Mouse (Mus musculus): ENCODE measurements around the gene Cyp1b1. TPM values are rescaled to one million over a fixed set of nuclear protein-coding genes. Genes with fewer than 3 reads are reported as not detected.

The Cyp1b1 gene
- total RNA-seq, 1 experiment: 15.2 TPM

DNA sequence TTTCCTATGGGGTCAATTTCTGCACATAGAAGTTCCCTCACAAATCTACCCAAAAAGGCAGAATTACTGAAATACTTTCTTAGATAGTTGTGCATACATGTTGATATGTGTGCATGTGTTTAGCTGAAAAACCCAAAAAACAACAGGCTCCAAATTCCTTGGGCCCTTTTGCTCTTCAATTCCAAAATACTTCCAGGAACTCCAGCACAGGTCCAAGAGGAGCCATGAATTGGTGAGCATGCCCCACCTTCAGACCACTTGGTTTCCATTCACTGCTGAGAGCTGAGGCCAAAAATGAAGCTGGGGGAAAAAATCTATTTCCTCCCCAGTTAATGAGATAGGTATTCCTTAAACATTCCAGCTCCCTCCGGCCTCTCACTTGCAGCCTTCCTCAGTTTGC is 5.1 kb downstream of the Cyp1b1 start:
- Histone ChIP-seq H3K27ac (ENCODE audit: insufficient read depth, low read depth, low read length, poor library complexity, severe bottlenecking) (no peak overlapping the region), H3K9me3 (ENCODE audit: control insufficient read depth, insufficient read depth, low read depth, low read length) (no peaks in the 10 kb centered on the region), H3K9ac (ENCODE audit: insufficient read depth, low read depth, low read length, poor library complexity, severe bottlenecking) (no peak overlapping the region), H3K4me1 (ENCODE audit: control insufficient read depth in 2 of 2, insufficient read depth in 2 of 2, low read length in 2 of 2, poor library complexity in 1 of 2) (peaks cover 0 to 8% of the 10 kb centered on the region in 2 experiments; a peak in 1 of 4 replicates), H3K4me3 (ENCODE audit: insufficient read depth in 1 of 2, low read depth in 1 of 2, low read length in 2 of 2, poor library complexity in 1 of 2, severe bottlenecking in 1 of 2) (no peak overlapping the region), H3K36me3 (ENCODE audit: control insufficient read depth, insufficient read depth, low read length, poor library complexity, severe bottlenecking) (no peaks in the 10 kb centered on the region)
- TF ChIP-seq HCFC1 (IDR thresholded peaks at IDR 0.05; ENCODE audit: borderline replicate concordance, insufficient read depth, low read length) (no peak), MAFK (IDR thresholded peaks at IDR 0.05; ENCODE audit: insufficient read depth, low read depth, low read length) (no peak), ZC3H11A (IDR thresholded peaks at IDR 0.05; ENCODE audit: borderline replicate concordance, low read depth, low read length) (no peak), CHD2 (IDR thresholded peaks at IDR 0.05; ENCODE audit: low read depth, low read length) (no peak), ZNF384 (IDR thresholded peaks at IDR 0.05; ENCODE audit: low read depth, low read length) (no peak)
- in situ Hi-C loops (cut with MboI; ENCODE audit: low sequenced_read_pairs in 2 of 2, unreplicated experiment in 2 of 2): no loop called here
- DNase-seq (ENCODE audit: low read depth, low spot score): no peak

DNA sequence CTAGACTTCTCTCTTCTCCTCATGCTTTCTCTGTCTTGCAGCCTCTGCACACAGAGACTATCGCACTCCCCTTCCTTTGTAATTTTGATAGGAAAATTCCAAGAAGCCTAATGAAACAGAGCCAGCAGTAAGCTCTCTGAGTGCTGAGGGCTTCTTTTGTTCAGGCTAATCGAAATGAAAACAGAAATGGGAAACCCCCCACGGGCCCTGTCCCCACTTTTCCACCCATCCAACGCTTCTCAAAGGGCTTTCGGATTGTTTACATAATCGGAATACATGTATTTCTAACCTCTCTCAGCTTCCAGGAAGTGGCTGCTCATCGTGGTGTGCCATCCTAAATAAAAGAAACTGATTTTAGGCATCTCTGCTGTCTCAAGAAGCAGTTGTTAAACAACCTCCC is 6.7 kb downstream of the Cyp1b1 start:
- no peak for TF ChIP-seq HCFC1 (IDR thresholded peaks at IDR 0.05; ENCODE audit: borderline replicate concordance, insufficient read depth, low read length)
- TF ChIP-seq MAFK (IDR thresholded peaks at IDR 0.05; ENCODE audit: insufficient read depth, low read depth, low read length): no peak
- TF ChIP-seq ZNF384 (IDR thresholded peaks at IDR 0.05; ENCODE audit: low read depth, low read length): no peak
- no peak for TF ChIP-seq CHD2 (IDR thresholded peaks at IDR 0.05; ENCODE audit: low read depth, low read length)
- TF ChIP-seq ZC3H11A (IDR thresholded peaks at IDR 0.05; ENCODE audit: borderline replicate concordance, low read depth, low read length): no peak
- Histone ChIP-seq H3K27ac (ENCODE audit: insufficient read depth, low read depth, low read length, poor library complexity, severe bottlenecking) (no peak overlapping the region), H3K4me3 (ENCODE audit: insufficient read depth in 1 of 2, low read depth in 1 of 2, low read length in 2 of 2, poor library complexity in 1 of 2, severe bottlenecking in 1 of 2) (no peak overlapping the region), H3K4me1 (ENCODE audit: control insufficient read depth in 2 of 2, insufficient read depth in 2 of 2, low read length in 2 of 2, poor library complexity in 1 of 2) (no peaks in the 10 kb centered on the region; a peak in 1 of 4 replicates), H3K9me3 (ENCODE audit: control insufficient read depth, insufficient read depth, low read depth, low read length) (no peaks in the 10 kb centered on the region), H3K9ac (ENCODE audit: insufficient read depth, low read depth, low read length, poor library complexity, severe bottlenecking) (no peak overlapping the region), H3K36me3 (ENCODE audit: control insufficient read depth, insufficient read depth, low read length, poor library complexity, severe bottlenecking) (no peaks in the 10 kb centered on the region)
- no peak for DNase-seq (ENCODE audit: low read depth, low spot score)
- in situ Hi-C loops (cut with MboI; ENCODE audit: low sequenced_read_pairs in 2 of 2, unreplicated experiment in 2 of 2): no loop called here

DNA sequence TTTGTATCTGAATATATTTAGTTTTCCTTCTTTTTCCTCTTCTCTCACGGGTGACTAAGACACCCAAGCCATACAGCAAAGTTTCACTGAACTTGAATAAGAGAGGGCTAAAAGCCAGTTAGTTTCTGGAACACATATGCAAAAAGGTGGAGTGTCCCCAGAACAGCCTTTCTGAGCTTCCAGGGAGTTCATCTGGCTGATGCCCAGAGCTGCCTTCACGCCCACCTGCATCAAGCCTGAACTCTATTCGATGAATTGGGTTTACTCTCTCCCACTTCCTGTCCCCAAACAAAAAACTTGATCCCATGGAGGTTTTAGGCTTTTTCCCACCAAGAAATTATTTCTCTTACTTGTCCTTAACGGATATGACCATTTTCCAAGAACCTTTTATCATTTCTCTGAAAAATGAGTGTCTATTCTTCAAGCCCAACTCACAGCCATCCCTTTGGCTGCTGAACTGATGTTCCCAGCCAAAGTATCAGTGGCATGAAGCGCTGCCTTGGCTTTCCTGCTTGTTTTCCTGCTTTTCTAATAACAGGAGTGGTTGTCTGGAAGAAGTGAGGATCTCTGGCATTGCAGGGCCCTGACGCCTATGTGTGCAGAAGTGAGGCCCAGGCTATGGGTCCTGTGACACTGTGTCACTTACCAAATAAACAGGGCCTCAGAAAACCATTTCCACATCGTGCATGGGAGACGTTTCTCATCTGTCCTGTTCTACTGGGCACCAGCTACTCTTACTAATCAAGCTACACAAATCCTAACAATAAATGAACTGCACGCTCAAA is 9.0 kb downstream of the Cyp1b1 start:
- no peaks in the 10 kb centered on the region for H3K9me3 ChIP-seq (ENCODE audit: control insufficient read depth, insufficient read depth, low read depth, low read length)
- no peak overlapping the region for H3K4me3 ChIP-seq (ENCODE audit: insufficient read depth in 1 of 2, low read depth in 1 of 2, low read length in 2 of 2, poor library complexity in 1 of 2, severe bottlenecking in 1 of 2)
- DNase-seq (ENCODE audit: low read depth, low spot score): no peak
- TF ChIP-seq MAFK (IDR thresholded peaks at IDR 0.05; ENCODE audit: insufficient read depth, low read depth, low read length) (no peak), ZNF384 (IDR thresholded peaks at IDR 0.05; ENCODE audit: low read depth, low read length) (no peak), HCFC1 (IDR thresholded peaks at IDR 0.05; ENCODE audit: borderline replicate concordance, insufficient read depth, low read length) (no peak), CHD2 (IDR thresholded peaks at IDR 0.05; ENCODE audit: low read depth, low read length) (no peak), ZC3H11A (IDR thresholded peaks at IDR 0.05; ENCODE audit: borderline replicate concordance, low read depth, low read length) (no peak)
- no peaks in the 10 kb centered on the region for H3K4me1 ChIP-seq (ENCODE audit: control insufficient read depth in 2 of 2, insufficient read depth in 2 of 2, low read length in 2 of 2, poor library complexity in 1 of 2)
- in situ Hi-C loops (cut with MboI; ENCODE audit: low sequenced_read_pairs in 2 of 2, unreplicated experiment in 2 of 2): no loop called here
- no peaks in the 10 kb centered on the region for H3K36me3 ChIP-seq (ENCODE audit: control insufficient read depth, insufficient read depth, low read length, poor library complexity, severe bottlenecking)
- H3K9ac ChIP-seq (ENCODE audit: insufficient read depth, low read depth, low read length, poor library complexity, severe bottlenecking): no peak overlapping the region
- no peak overlapping the region for H3K27ac ChIP-seq (ENCODE audit: insufficient read depth, low read depth, low read length, poor library complexity, severe bottlenecking)

DNA sequence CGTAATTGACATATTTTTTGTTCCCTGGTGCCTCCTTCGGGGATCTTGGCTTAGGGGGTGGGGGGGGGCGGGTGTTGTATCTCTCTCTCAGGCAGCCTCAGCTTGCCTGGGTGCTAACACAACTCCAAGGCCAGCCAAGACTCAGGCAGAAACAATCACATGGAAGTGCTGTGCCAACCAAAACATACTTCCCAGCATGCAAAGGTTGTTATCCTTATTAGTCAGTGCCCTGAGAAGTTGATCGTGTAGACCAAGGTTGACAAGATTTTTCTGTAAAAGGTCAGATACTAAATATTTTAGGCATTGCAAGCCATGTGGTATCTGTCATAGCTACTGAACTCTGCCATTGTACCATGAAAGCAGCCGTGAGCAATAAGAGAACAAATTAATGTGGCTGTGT is 14.0 kb downstream of the Cyp1b1 start:
- no peak overlapping the region for H3K4me3 ChIP-seq (ENCODE audit: insufficient read depth in 1 of 2, low read depth in 1 of 2, low read length in 2 of 2, poor library complexity in 1 of 2, severe bottlenecking in 1 of 2)
- H3K9ac ChIP-seq (ENCODE audit: insufficient read depth, low read depth, low read length, poor library complexity, severe bottlenecking): no peak overlapping the region
- H3K36me3 ChIP-seq (ENCODE audit: control insufficient read depth, insufficient read depth, low read length, poor library complexity, severe bottlenecking): no peaks in the 10 kb centered on the region
- no peaks in the 10 kb centered on the region for H3K9me3 ChIP-seq (ENCODE audit: control insufficient read depth, insufficient read depth, low read depth, low read length)
- TF ChIP-seq CHD2 (IDR thresholded peaks at IDR 0.05; ENCODE audit: low read depth, low read length): no peak
- no peak for TF ChIP-seq ZNF384 (IDR thresholded peaks at IDR 0.05; ENCODE audit: low read depth, low read length)
- no peak for TF ChIP-seq HCFC1 (IDR thresholded peaks at IDR 0.05; ENCODE audit: borderline replicate concordance, insufficient read depth, low read length)
- TF ChIP-seq ZC3H11A (IDR thresholded peaks at IDR 0.05; ENCODE audit: borderline replicate concordance, low read depth, low read length): no peak
- TF ChIP-seq MAFK (IDR thresholded peaks at IDR 0.05; ENCODE audit: insufficient read depth, low read depth, low read length): no peak
- in situ Hi-C loops (cut with MboI; ENCODE audit: low sequenced_read_pairs in 2 of 2, unreplicated experiment in 2 of 2): no loop called here
- DNase-seq (ENCODE audit: low read depth, low spot score): no peak
- no peak overlapping the region for H3K27ac ChIP-seq (ENCODE audit: insufficient read depth, low read depth, low read length, poor library complexity, severe bottlenecking)
- H3K4me1 ChIP-seq (ENCODE audit: control insufficient read depth in 2 of 2, insufficient read depth in 2 of 2, low read length in 2 of 2, poor library complexity in 1 of 2): no peaks in the 10 kb centered on the region
